Mouse (Mus musculus) 416B (cell line): ENCODE data around the gene Nek8.
"Not testable (repeated sequence)": the region's sequence is repeated elsewhere in the genome, so short reads cannot be mapped to it uniquely, and the experiment has no call there.

ENCODE experiments used
- DNase-seq: peaks from one replicate; pipeline ENCODE4 v3.0.0; 2011; ENCODE audit warnings: low read depth

The Nek8 gene

GRCm38 (mm10) chr11:78140665-78141064, 35.8 kb downstream of the Nek8 start:
- peak; percentile 39 for DNase-seq

DNA sequence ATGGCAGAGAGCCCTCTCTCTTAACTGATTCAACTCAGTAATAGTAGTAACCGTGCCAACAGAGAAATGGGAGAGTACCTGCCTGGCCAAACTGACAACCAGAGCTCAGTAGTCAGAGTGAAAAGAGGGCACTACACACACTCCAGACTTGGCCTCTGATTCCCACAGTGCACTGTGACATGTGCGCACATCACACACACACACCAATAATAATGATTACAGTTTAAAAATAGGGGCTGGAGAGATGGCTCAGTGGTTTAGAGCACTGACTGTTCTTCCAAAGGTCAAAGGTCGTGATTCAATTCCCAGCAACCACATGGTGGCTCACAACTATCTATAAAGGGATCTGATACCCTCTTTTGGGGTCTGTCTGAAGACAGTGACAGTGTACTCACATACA, 38.5 kb downstream of the Nek8 start:
- DNase-seq, result no peak

DNA sequence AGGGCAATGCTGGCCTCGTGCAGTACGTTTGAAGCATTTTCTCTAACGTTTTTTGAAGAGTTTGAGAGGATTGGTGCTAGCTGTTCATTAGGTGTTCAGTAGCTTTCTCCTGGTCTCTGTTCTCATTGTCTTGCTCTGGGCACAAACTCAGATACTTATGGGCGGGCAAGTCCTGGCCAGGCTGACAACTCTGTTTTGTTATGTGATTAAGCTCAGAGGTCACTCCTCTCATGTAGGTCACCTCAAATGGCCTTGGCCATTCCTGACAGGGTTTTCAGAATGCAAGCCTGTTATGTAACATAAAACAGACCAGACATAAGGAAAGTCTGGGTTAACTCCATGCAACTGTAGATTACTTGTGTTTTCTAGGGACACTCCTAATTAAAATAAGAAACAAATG, 38.9 kb downstream of the Nek8 start:
- no peak for DNase-seq

DNA sequence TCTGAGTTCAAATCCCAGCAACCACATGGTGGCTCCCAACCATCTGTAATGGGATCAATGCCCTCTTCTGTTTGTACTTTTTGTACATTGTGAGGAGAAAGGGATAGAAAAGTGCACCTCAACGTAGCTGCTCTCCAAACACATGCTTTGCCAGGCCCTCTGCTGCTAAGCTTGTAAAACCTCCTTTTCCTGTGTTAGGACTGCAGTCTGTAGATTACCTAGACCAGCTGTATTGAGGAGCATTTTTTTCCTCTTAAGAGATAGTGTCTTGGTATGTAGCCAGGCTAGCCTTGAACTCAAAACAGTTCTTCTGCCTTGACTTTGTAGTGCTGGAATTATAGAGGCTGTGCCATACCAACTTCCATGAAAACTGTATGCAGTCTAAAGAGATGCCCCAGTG, 40.3 kb downstream of the Nek8 start:
- no peak for DNase-seq

DNA sequence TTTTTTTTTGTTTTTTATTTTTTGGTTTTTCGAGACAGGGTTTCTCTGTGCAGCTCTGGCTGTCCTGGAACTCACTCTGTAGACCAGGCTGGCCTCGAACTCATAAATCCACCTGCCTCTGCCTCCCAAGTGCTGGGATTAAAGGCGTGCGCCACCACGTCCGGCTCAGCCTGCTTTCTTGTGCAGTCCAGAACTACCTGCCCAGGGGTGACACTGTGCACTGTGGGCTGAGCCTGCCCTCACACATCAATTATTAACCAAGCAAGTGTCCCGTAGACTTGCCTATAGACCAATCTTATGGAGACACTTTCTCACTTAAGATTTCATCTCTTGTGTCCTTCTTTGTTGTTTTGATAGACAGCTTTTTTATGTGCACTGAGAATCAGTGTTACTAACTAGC, 41.2 kb downstream of the Nek8 start:
- not testable (repeated sequence) for DNase-seq

DNA sequence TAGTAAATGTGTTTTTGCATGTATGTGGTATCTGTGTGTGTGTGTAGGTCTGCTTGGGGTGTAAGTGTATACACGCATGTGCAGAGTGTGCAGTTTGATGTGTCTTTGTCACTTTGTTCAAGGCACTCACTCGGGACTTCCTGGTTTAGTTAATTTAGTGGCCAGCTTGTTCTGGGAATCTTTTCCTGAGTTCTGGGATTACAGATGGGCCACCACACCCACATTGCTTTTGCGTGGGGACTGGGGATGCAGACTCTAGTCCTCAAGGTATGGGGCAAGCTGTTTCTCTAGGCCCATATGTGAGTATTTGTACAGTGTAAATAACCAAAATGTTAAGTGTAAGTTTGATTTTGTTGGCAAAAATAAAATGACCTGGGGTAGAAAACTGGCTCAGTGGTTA, 42.1 kb downstream of the Nek8 start:
- no peak for DNase-seq

- no peak for DNase-seq
These were observed 42.6 kb downstream of the Nek8 start for GRCm38 (mm10) chr11:78133915-78134314.

DNA sequence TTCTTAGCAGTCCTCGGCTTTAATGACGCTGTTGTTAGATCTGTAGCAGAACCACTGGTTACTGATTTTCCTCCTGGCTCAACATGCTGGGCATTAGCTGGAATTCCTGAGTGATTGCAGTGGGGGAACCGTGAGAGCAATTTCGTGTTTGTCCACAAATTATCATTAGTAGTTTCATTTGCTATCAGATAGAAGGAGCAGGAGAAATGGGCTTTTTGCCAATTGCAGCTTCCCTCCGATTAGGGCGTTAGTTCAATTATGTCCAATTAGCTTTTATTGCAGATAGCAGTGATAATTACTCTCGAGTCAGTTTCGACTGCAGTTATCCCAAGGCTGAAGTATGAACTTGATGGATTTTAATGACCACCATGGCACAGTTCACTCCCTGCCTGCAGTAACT, 47.0 kb downstream of the Nek8 start:
- DNase-seq, result no peak

DNA sequence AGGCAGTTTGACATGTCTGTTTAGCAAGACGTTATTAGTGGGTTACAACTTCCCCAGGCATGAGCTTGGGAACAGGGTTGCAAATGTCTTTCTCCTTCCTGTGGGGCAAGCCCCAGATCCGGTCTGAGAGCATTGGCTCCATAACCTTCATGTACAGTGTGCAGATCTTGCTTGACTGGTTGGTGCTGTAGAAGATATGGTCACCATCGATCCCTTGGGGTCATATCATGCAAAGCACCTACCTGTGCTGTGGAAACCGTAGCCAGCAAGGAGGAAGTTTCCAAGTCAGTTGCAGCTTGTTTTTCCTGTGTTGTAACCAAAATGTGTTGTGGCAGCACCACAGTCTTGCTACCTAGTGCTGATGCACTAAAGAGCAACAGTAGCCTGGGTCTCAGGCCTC, 49.7 kb downstream of the Nek8 start:
- DNase-seq, result peak; percentile 81

- peak; percentile 74 for DNase-seq
These were observed 50.8 kb downstream of the Nek8 start for GRCm38 (mm10) chr11:78125691-78126090.

- peak; percentile 32 for DNase-seq
These were observed 52.7 kb downstream of the Nek8 start for GRCm38 (mm10) chr11:78123782-78124181.

- peak; percentile 89 for DNase-seq
These were observed 53.7 kb downstream of the Nek8 start for GRCm38 (mm10) chr11:78122815-78123214.

DNA sequence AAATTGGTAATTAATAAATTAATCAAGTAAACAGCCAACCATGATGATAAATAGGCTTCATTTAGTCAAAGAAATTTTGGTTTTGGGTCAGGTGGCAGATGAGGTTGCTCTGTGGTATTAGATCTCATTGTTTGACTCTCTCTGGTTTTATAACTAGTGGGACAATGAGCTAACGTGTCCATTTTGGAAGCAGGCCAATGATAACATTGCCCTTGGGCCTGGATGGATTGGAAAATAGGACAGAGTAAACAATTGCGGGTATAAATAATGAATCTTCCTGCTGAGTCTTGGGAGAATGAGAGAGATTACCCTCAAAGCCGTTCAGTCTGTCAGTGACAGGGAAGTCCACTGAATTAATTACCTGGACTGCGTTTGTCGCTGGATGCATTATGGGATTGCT, 55.3 kb downstream of the Nek8 start:
- DNase-seq, result peak; percentile 40

- DNase-seq, result peak; percentile 75
These were observed 56.6 kb downstream of the Nek8 start for GRCm38 (mm10) chr11:78119898-78120297.

GRCm38 (mm10) chr11:78118467-78118866, 58.0 kb downstream of the Nek8 start:
- peak; percentile 53 for DNase-seq

- DNase-seq, result peak; percentile 58
These were observed 60.4 kb downstream of the Nek8 start for GRCm38 (mm10) chr11:78116146-78116410.
